ENCODE assay signal across 10 mouse cellular contexts in genomic region chr8:108716291-108716811, GRCm38 (mm10).
A peak's percentile ranks its signal among the peaks of the same experiment; 100 is the strongest.
DNase-seq lines count a peak whose midpoint lies in the region; ATAC-seq lines count a peak whose summit lies in the region.
"Had no signal": no experiment of that assay in that cellular context is flagged by ENCODE, and none has a peak within 500 bp of the region (broad histone marks: within the 10 kb centered on the region; RNA-seq: fewer than 3 reads in every experiment).

No protein-coding gene starts in this region.

- H3K9ac ChIP-seq in heart, embryonic 15.5 days, result no peak overlapping the region
- H3K9ac ChIP-seq in hindbrain, embryonic 12.5 days, result peak overlapping the region; percentile 56
- H3K9ac ChIP-seq in midbrain, embryonic 13.5 days (replicated peaks), result peak overlapping the region; percentile 100

- ATAC-seq in heart, embryonic 15.5 days (replicated peaks; ENCODE audit: insufficient number of reproducible peaks, insufficient read depth, low FRiP score, low read depth), result no peak
- no peak for ATAC-seq in hindbrain, embryonic 12.5 days (ENCODE audit: low FRiP score)
- ATAC-seq in midbrain, embryonic 13.5 days, result no peak
- ATAC-seq in cerebellum, adult (ENCODE audit: insufficient number of reproducible peaks, low FRiP score, low TSS enrichment), result no peak

- 40% methylated on average over 7 of the region's 7 CpGs for WGBS in heart, embryonic 15.5 days
- WGBS in hindbrain, embryonic 12.5 days, result 33% methylated on average over 7 of the region's 7 CpGs
- 32% methylated on average over 7 of the region's 7 CpGs for WGBS in midbrain, embryonic 13.5 days

- peaks cover 77% of the 10 kb centered on the region for H3K4me1 ChIP-seq in heart, embryonic 15.5 days (replicated peaks)
- peaks cover 93% of the 10 kb centered on the region for H3K4me1 ChIP-seq in hindbrain, embryonic 12.5 days
- H3K4me1 ChIP-seq in midbrain, embryonic 13.5 days (replicated peaks), result peaks cover 96% of the 10 kb centered on the region

- H3K27ac ChIP-seq in heart, embryonic 15.5 days, result peak overlapping the region; percentile 29; the same call in 1 of the 2 replicates
- H3K27ac ChIP-seq in hindbrain, embryonic 12.5 days, result peak overlapping the region; percentile 100
- peak overlapping the region; percentile 100 for H3K27ac ChIP-seq in midbrain, embryonic 13.5 days

- DNase-seq in heart, adult 9 months (ENCODE audit: low spot score in 2 of 2), result no peak
- DNase-seq in MN1 (ENCODE audit: low spot score), result peak; percentile 16
- DNase-seq in urinary bladder, postnatal 14 days (ENCODE audit: low spot score), result no peak
- DNase-seq in kidney, adult 9 months, result no peak
- DNase-seq: adrenal gland, adult 8-10 months; right cerebral cortex, postnatal 4 days had no signal

- H3K9me3 ChIP-seq in heart, embryonic 15.5 days (replicated peaks), result no peaks in the 10 kb centered on the region
- no peaks in the 10 kb centered on the region for H3K9me3 ChIP-seq in hindbrain, embryonic 12.5 days (replicated peaks)
- no peaks in the 10 kb centered on the region for H3K9me3 ChIP-seq in midbrain, embryonic 13.5 days

- peak overlapping the region; percentile 97 for H3K4me2 ChIP-seq in heart, embryonic 15.5 days
- H3K4me2 ChIP-seq in hindbrain, embryonic 12.5 days (replicated peaks), result peak overlapping the region; percentile 96
- H3K4me2 ChIP-seq in midbrain, embryonic 13.5 days (replicated peaks), result peak overlapping the region; percentile 85

- no peaks in the 10 kb centered on the region for H3K36me3 ChIP-seq in heart, embryonic 15.5 days
- no peaks in the 10 kb centered on the region for H3K36me3 ChIP-seq in hindbrain, embryonic 12.5 days
- H3K36me3 ChIP-seq in midbrain, embryonic 13.5 days, result no peaks in the 10 kb centered on the region

- peak overlapping the region; percentile 91; the same call in 1 of the 2 replicates for H3K4me3 ChIP-seq in heart, embryonic 15.5 days
- peak overlapping the region; percentile 82 for H3K4me3 ChIP-seq in hindbrain, embryonic 12.5 days
- H3K4me3 ChIP-seq in midbrain, embryonic 13.5 days (replicated peaks), result peak overlapping the region; percentile 83

- H3K27me3 ChIP-seq in heart, embryonic 15.5 days, result no peaks in the 10 kb centered on the region
- peaks cover 44% of the 10 kb centered on the region for H3K27me3 ChIP-seq in hindbrain, embryonic 12.5 days
- peaks cover 11% of the 10 kb centered on the region for H3K27me3 ChIP-seq in midbrain, embryonic 13.5 days

Comparison
In these comparisons a context has a peak if more than half of its experiments do, and no peak if none do; other contexts are left out.
1. H3K27ac ChIP-seq: peak in every context shown above with its lines; median percentile 100 in hindbrain, embryonic 12.5 days; 100 in midbrain, embryonic 13.5 days; 29 in heart, embryonic 15.5 days.